Mouse (Mus musculus) cerebellum, postnatal 10 days (tissue): ENCODE results near the gene Nek6.

Experiments used
- DNase-seq, 2 experiments: peaks; one replicate each; pipeline ENCODE4 v3.0.0; 2021; ENCODE audit warnings: mixed read lengths in 2 of 2

The Nek6 gene

GRCm38 (mm10) chr2:38628801-38629200, 117.4 kb downstream of the Nek6 start:
- DNase-seq, result no peak

DNA sequence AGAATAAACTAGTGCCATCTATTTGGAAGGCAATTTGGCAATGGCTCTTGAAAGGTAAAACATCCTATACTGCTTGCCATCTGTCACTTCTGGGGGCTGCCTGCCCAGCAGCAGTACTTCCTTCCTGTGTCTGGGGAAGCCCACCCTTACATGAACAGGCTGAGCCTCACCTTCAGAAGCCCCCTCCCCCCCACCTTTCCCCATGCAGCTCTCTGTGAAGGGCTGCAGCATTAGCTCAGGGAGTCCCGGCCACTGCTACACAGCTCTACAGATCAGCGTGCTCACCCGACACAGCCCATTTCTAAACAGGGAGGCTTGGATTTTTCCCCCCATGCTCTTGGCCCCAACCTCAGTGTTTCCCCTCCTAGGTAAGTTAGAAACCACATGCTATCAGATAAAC, 118.0 kb downstream of the Nek6 start:
- DNase-seq, result no peak

GRCm38 (mm10) chr2:38630574-38630973, 119.1 kb downstream of the Nek6 start:
- no peak for DNase-seq

- no peak for DNase-seq
Observed at GRCm38 (mm10) chr2:38637716-38638267, 126.3 kb downstream of the Nek6 start.

GRCm38 (mm10) chr2:38641761-38642160, 130.3 kb downstream of the Nek6 start:
- DNase-seq, result no peak

GRCm38 (mm10) chr2:38643625-38644427, 132.4 kb downstream of the Nek6 start, which contains the start of gene Psmb7:
Gene Psmb7, minus strand, starts transcription at chr2:38644087.
- DNase-seq, result peak; percentile 94 to 95
